ENCODE assay signal across 8 mouse cellular contexts in genomic region chr11:60114296-60115023, GRCm38 (mm10). TPM values are rescaled to one million over a fixed set of nuclear protein-coding genes. Genes with fewer than 3 reads are reported as not detected.
DNase-seq lines count a peak whose midpoint lies in the region; ATAC-seq and TF ChIP-seq lines count a peak whose summit lies in the region.

No protein-coding gene starts in this region.

- no peak for TF ChIP-seq CTCF in cerebellum, adult 2 months (IDR thresholded peaks at IDR 0.05; ENCODE audit: borderline replicate concordance, insufficient read depth, low read depth, low read length)
- no peak for TF ChIP-seq CTCF in forebrain, postnatal 0 days (IDR thresholded peaks at IDR 0.05; ENCODE audit: low read depth)

- peaks cover 19% of the 10 kb centered on the region; the same call in 1 of the 2 replicates for H3K4me1 ChIP-seq in cerebellum, adult 2 months (ENCODE audit: control insufficient read depth, insufficient read depth, low read length)
- peaks cover 30% of the 10 kb centered on the region for H3K4me1 ChIP-seq in brown adipose tissue, adult 24 weeks (ENCODE audit: control insufficient read depth, insufficient read depth, insufficient read length, low read length)
- peaks cover 19% of the 10 kb centered on the region for H3K4me1 ChIP-seq in forebrain, postnatal 0 days (ENCODE audit: insufficient read depth)
- peaks cover 81% of the 10 kb centered on the region for H3K4me1 ChIP-seq in liver, embryonic 13.5 days (replicated peaks)
- peaks cover 66% of the 10 kb centered on the region for H3K4me1 ChIP-seq in stomach, embryonic 15.5 days

- no peaks in the 10 kb centered on the region for H3K27me3 ChIP-seq in cerebellum, adult 2 months (ENCODE audit: control insufficient read depth, insufficient read depth, low read length)
- H3K27me3 ChIP-seq in forebrain, postnatal 0 days (ENCODE audit: insufficient read depth, low read length): no peaks in the 10 kb centered on the region
- H3K27me3 ChIP-seq in liver, embryonic 13.5 days: no peaks in the 10 kb centered on the region
- H3K27me3 ChIP-seq in myocyte (ENCODE audit: control insufficient read depth, insufficient read depth, insufficient read length): no peaks in the 10 kb centered on the region
- no peaks in the 10 kb centered on the region for H3K27me3 ChIP-seq in stomach, embryonic 15.5 days (replicated peaks)

- DNase-seq in cerebellum, adult 2 months: peak; percentile 29 to 43
- no peak for DNase-seq in cerebellum, adult 11 months
- DNase-seq in forebrain, postnatal 0 days: peak; percentile 42
- DNase-seq in liver, embryonic 13.5 days: peak; percentile 39

- ATAC-seq in forebrain, postnatal 0 days: peak; percentile 32
- peak; percentile 23 for ATAC-seq in inflammation-experienced regulatory T-cells, adult 6 months
- ATAC-seq in liver, embryonic 13.5 days (ENCODE audit: low read depth): peak; percentile 15
- ATAC-seq in stomach, embryonic 15.5 days (ENCODE audit: insufficient read depth, low FRiP score, low read depth): peak; percentile 37

- TF ChIP-seq POLR2A in cerebellum, adult 2 months (IDR thresholded peaks at IDR 0.05; ENCODE audit: borderline replicate concordance, insufficient read depth, low read length): no peak
- TF ChIP-seq POLR2A in myocyte (IDR thresholded peaks at IDR 0.05; ENCODE audit: insufficient read length, low read depth): no peak

- peak overlapping the region; percentile 75 for H3K4me2 ChIP-seq in forebrain, postnatal 0 days (ENCODE audit: low read depth)
- H3K4me2 ChIP-seq in liver, embryonic 13.5 days: peak overlapping the region; percentile 94
- H3K4me2 ChIP-seq in myocyte (ENCODE audit: low read depth): peak overlapping the region; percentile 100
- H3K4me2 ChIP-seq in stomach, embryonic 15.5 days: peak overlapping the region; percentile 88

- 5% methylated on average over 21 of the region's 21 CpGs for WGBS in cerebellum, adult 2 months
- 3% methylated on average over 21 of the region's 21 CpGs for WGBS in forebrain, postnatal 0 days
- 2% methylated on average over 21 of the region's 21 CpGs for WGBS in liver, embryonic 13.5 days (ENCODE audit: insufficient replicate concordance)
- 3% methylated on average over 21 of the region's 21 CpGs for WGBS in stomach, embryonic 15.5 days

- H3K4me3 ChIP-seq in cerebellum, adult 2 months (replicated peaks; ENCODE audit: insufficient read depth, low read depth, low read length): peak overlapping the region; percentile 59
- peak overlapping the region; percentile 74 for H3K4me3 ChIP-seq in brown adipose tissue, adult 24 weeks (ENCODE audit: insufficient read depth, low read depth, low read length)
- H3K4me3 ChIP-seq in forebrain, postnatal 0 days (ENCODE audit: low read depth, low read length): peak overlapping the region; percentile 43
- H3K4me3 ChIP-seq in liver, embryonic 13.5 days (replicated peaks): peak overlapping the region; percentile 67
- peak overlapping the region; percentile 38 for H3K4me3 ChIP-seq in myocyte
- H3K4me3 ChIP-seq in stomach, embryonic 15.5 days (replicated peaks): peak overlapping the region; percentile 48

- peak overlapping the region; percentile 81 for H3K27ac ChIP-seq in cerebellum, adult 2 months (ENCODE audit: insufficient read depth, low read length)
- peak overlapping the region; percentile 94 for H3K27ac ChIP-seq in brown adipose tissue, adult 24 weeks (replicated peaks; ENCODE audit: low read depth, low read length)
- peak overlapping the region; percentile 91 for H3K27ac ChIP-seq in forebrain, postnatal 0 days (ENCODE audit: low read depth, low read length)
- peak overlapping the region; percentile 93 for H3K27ac ChIP-seq in liver, embryonic 13.5 days
- H3K27ac ChIP-seq in stomach, embryonic 15.5 days: peak overlapping the region; percentile 98

- H3K79me2 ChIP-seq in myocyte (ENCODE audit: control insufficient read depth, insufficient read depth): peaks cover 96% of the 10 kb centered on the region

- H3K9me3 ChIP-seq in forebrain, postnatal 0 days (ENCODE audit: low read length): no peaks in the 10 kb centered on the region
- no peaks in the 10 kb centered on the region for H3K9me3 ChIP-seq in liver, embryonic 13.5 days (replicated peaks)
- no peaks in the 10 kb centered on the region for H3K9me3 ChIP-seq in stomach, embryonic 15.5 days

- H3K36me3 ChIP-seq in forebrain, postnatal 0 days (ENCODE audit: insufficient read depth): no peaks in the 10 kb centered on the region
- H3K36me3 ChIP-seq in liver, embryonic 13.5 days: no peaks in the 10 kb centered on the region
- H3K36me3 ChIP-seq in myocyte (ENCODE audit: control insufficient read depth, insufficient read depth): no peaks in the 10 kb centered on the region
- H3K36me3 ChIP-seq in stomach, embryonic 15.5 days: no peaks in the 10 kb centered on the region

- H3K9ac ChIP-seq in forebrain, postnatal 0 days: peak overlapping the region; percentile 67
- H3K9ac ChIP-seq in liver, embryonic 13.5 days: peak overlapping the region; percentile 84
- H3K9ac ChIP-seq in stomach, embryonic 15.5 days: peak overlapping the region; percentile 49; the same call in 1 of the 2 replicates

- peak overlapping the region; percentile 10 for H3ac ChIP-seq in myocyte (ENCODE audit: control insufficient read depth, insufficient read length)

TF ChIP-seq in myocyte, 11 proteins besides CTCF, POLR2A, EP300 and RAD21:
- TF ChIP-seq TCF12 (IDR thresholded peaks at IDR 0.05; ENCODE audit: insufficient read depth, poor library complexity, severe bottlenecking): no peak
- no peak for TF ChIP-seq MYOD1 (IDR thresholded peaks at IDR 0.05; ENCODE audit: control insufficient read depth in 1 of 3, insufficient read length in 2 of 3, low read depth in 2 of 3)
- no peak for TF ChIP-seq MYOG (IDR thresholded peaks at IDR 0.05; ENCODE audit: control insufficient read depth in 1 of 3, insufficient read depth in 1 of 3, insufficient read length in 2 of 3, low read depth in 2 of 3)
- TF ChIP-seq REST (IDR thresholded peaks at IDR 0.05; ENCODE audit: insufficient read depth, insufficient read length): no peak
- no peak for TF ChIP-seq POLR2AphosphoS2 (IDR thresholded peaks at IDR 0.05; ENCODE audit: insufficient read length, low read depth)
- no peak for TF ChIP-seq MAX (IDR thresholded peaks at IDR 0.05; ENCODE audit: low read depth)
- TF ChIP-seq USF1 (IDR thresholded peaks at IDR 0.05; ENCODE audit: low read depth): no peak
- TF ChIP-seq TCF3 (IDR thresholded peaks at IDR 0.05; ENCODE audit: insufficient read length, low read depth): no peak
- TF ChIP-seq E2F4 (IDR thresholded peaks at IDR 0.05; ENCODE audit: insufficient read depth): no peak
- no peak for TF ChIP-seq CEBPB (IDR thresholded peaks at IDR 0.05; ENCODE audit: insufficient read depth, poor library complexity, severe bottlenecking)
TF ChIP-seq in myocyte: peak in this region for 0.

RNA-seq across cellular contexts. Expression of gene Rai1, which starts 9.6 kb away (rescaled TPM):
- 39.3 and 42.5 TPM in 2 replicates for polyA plus RNA-seq in cerebellum, adult 2 months (2012; rRNA removed)
- polyA plus RNA-seq in brown adipose tissue, adult 24 weeks (2012; ENCODE audit: insufficient read depth, insufficient read length, missing spikeins): 11.7 and 13.7 TPM in 2 replicates
- total RNA-seq in forebrain, postnatal 0 days (2014; rRNA removed): 50.9 and 60.7 TPM in 2 replicates
- 16.6 and 21.2 TPM in 2 replicates for polyA plus RNA-seq in forebrain, postnatal 0 days (2015; fragmentation: Nextera tagmentation; extraction: Ambion mirVana)
- polyA plus RNA-seq in inflammation-experienced regulatory T-cells, adult 6 months (2017; shearing (Covaris generic)): 10 to 100 TPM in 2 of 3 experiments, 1 to 10 TPM in 1; 5.6 to 12.2 (median 12.1) TPM
- 5.1 and 5.7 TPM in 2 replicates for polyA plus RNA-seq in liver, embryonic 13.5 days (2015; fragmentation: Nextera tagmentation; extraction: Ambion mirVana)
- 26.0 TPM for polyA plus RNA-seq in myocyte (2012; fragmentation: generic; extraction: Trizol)
- 21.7 and 24.4 TPM in 2 replicates for polyA plus RNA-seq in stomach, embryonic 15.5 days (2015; fragmentation: Nextera tagmentation; extraction: Ambion mirVana)
